Mouse (Mus musculus) embryonic facial prominence, embryonic 14.5 days (tissue): ENCODE results near the gene Zfp318. TPM values are rescaled to one million over a fixed set of nuclear protein-coding genes. Genes with fewer than 3 reads are reported as not detected.

Source experiments
- ATAC-seq: fragments of 200-750 bp; cut with Nextera tagmentation; 2 replicates; pipeline ENCODE4 v1.8.0; 2017; ENCODE audit warnings: low read depth, moderate number of reproducible peaks, moderate TSS enrichment
- DNase-seq: peaks from one replicate; pipeline ENCODE4 v3.0.0-alpha.2; 2015; ENCODE audit warnings: low spot score
- H3K27ac ChIP-seq: fragments of 300-500 bp; sonication (generic); replicated peaks from 2 replicates; pipeline ENCODE4 v1.5.1; 2014; ENCODE audit warnings: low read depth, mild to moderate bottlenecking, low read length, moderate library complexity
- H3K27me3 ChIP-seq: fragments of 300-500 bp; sonication (generic); replicated peaks from 2 replicates; pipeline ENCODE4 v1.6.1; 2014; ENCODE audit warnings: low read length; ENCODE audit not compliant: control insufficient read depth, insufficient read depth
- H3K36me3 ChIP-seq: fragments of 300-500 bp; sonication (generic); 2 replicates; pipeline ENCODE4 v1.6.1; 2014; ENCODE audit warnings: low read length, mixed read lengths; ENCODE audit not compliant: control insufficient read depth, insufficient read depth
- H3K4me1 ChIP-seq: fragments of 300-500 bp; sonication (generic); 2 replicates; pipeline ENCODE4 v1.6.1; 2014; ENCODE audit warnings: antibody characterized with exemption, low read length; ENCODE audit not compliant: control insufficient read depth, insufficient read depth
- H3K4me2 ChIP-seq: fragments of 300-500 bp; sonication (generic); 2 replicates; pipeline ENCODE4 v1.6.1; 2014; ENCODE audit warnings: low read depth, mild to moderate bottlenecking, low read length, moderate library complexity, mixed read lengths
- H3K4me3 ChIP-seq: fragments of 300-500 bp; sonication (generic); 2 replicates; pipeline ENCODE4 v1.5.1; 2014; ENCODE audit warnings: low read depth, mild to moderate bottlenecking, low read length
- H3K9ac ChIP-seq: fragments of 300-500 bp; sonication (generic); 2 replicates; pipeline ENCODE4 v1.6.1; 2014; ENCODE audit warnings: low read depth, mild to moderate bottlenecking, low read length, moderate library complexity, mixed read lengths
- H3K9me3 ChIP-seq: fragments of 300-500 bp; sonication (generic); 2 replicates; pipeline ENCODE4 v1.6.1; 2016; ENCODE audit warnings: low read length; ENCODE audit not compliant: control insufficient read depth
- WGBS: fragments of 180-500 bp; shearing (Covaris S2); extraction: QIAGEN DNeasy Blood & Tissue Kit; methylation state at CpG from one replicate; pipeline ENCODE4 v1.1.7; 2014; 5-methylcytosine and 5-hydroxymethylcytosine counted together
- polyA plus RNA-seq: library from polyadenylated mRNA; unstranded; fragments of >200 nt; fragmentation: Nextera tagmentation; extraction: Ambion mirVana; gene quantifications from 2 replicates; pipeline ENCODE4 v1.2.1, GENCODE M21; 2014

The Zfp318 gene
- polyA plus RNA-seq, 1 experiment from 2014 or later = 16.1 TPM

- Histone ChIP-seq H3K4me1 (peaks cover 5% of the 10 kb centered on the region; the same call in 1 of the 2 replicates), H3K27ac (no peak overlapping the region), H3K27me3 (0 out of 2 replicates have a peak, but pooled peaks cover 4% of the 10 kb centered on the region), H3K9me3 (no peaks in the 10 kb centered on the region), H3K36me3 (no peaks in the 10 kb centered on the region), H3K4me2 (no peak overlapping the region; the same call in 1 of the 2 replicates), H3K9ac (peak overlapping the region; percentile 25; the same call in 1 of the 2 replicates), H3K4me3 (no peak overlapping the region)
- 23% methylated on average over 19 of the region's 23 CpGs for WGBS
- DNase-seq (peak; percentile 44), ATAC-seq (peak; percentile 73)
Measured at GRCm38 (mm10) chr17:46436672-46437366, 53.3 kb downstream of the Zfp318 start.

GRCm38 (mm10) chr17:46438298-46438873 is 54.9 kb downstream of the Zfp318 start, which contains the start of gene Slc22a7:
TSS of gene Slc22a7 (minus strand) at chr17:46438457.
- no peak for DNase-seq
- 78% methylated on average over 4 of the region's 4 CpGs for WGBS
- ATAC-seq = no peak
- no peaks in the 10 kb centered on the region for H3K9me3 ChIP-seq
- 0 out of 2 replicates have a peak within 1 kb of the TSS, but pooled peaks have one; percentile 25 for H3K9ac ChIP-seq
- no peak within 1 kb of the TSS for H3K4me3 ChIP-seq
- no peak within 1 kb of the TSS for H3K27ac ChIP-seq
- peaks cover 17% of the 10 kb centered on the region for H3K27me3 ChIP-seq
- H3K36me3 ChIP-seq = no peaks in the 10 kb centered on the region
- H3K4me1 ChIP-seq = peaks cover 5% of the 10 kb centered on the region; the same call in 1 of the 2 replicates
- H3K4me2 ChIP-seq = no peak within 1 kb of the TSS

DNA sequence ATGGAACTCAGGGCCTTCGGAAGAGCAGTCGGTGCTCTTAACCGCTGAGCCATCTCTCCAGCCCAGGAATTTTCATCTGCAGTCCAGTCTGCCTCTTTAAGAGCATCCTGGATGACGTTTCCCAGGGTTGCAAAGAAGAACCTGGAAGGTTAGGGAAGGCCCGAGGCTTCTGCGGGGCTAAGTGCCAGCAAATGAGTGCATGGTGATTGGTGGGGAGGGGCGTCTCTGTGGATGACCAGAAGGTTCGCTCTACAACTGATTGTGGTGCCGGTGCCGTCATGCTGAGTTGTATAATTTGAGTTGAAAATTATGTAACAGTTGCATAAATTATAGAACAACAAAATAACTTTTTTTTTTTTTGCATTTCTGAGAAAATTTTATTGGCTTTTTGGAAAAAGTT is 55.6 kb downstream of the Zfp318 start:
- Histone ChIP-seq H3K4me2 (no peak overlapping the region), H3K4me1 (no peaks in the 10 kb centered on the region), H3K36me3 (no peaks in the 10 kb centered on the region), H3K4me3 (no peak overlapping the region), H3K9me3 (no peaks in the 10 kb centered on the region), H3K9ac (no peak overlapping the region), H3K27me3 (peaks cover 25% of the 10 kb centered on the region), H3K27ac (no peak overlapping the region)
- 92% methylated on average over 10 of the region's 10 CpGs for WGBS
- no peak for ATAC-seq
- DNase-seq = no peak

DNA sequence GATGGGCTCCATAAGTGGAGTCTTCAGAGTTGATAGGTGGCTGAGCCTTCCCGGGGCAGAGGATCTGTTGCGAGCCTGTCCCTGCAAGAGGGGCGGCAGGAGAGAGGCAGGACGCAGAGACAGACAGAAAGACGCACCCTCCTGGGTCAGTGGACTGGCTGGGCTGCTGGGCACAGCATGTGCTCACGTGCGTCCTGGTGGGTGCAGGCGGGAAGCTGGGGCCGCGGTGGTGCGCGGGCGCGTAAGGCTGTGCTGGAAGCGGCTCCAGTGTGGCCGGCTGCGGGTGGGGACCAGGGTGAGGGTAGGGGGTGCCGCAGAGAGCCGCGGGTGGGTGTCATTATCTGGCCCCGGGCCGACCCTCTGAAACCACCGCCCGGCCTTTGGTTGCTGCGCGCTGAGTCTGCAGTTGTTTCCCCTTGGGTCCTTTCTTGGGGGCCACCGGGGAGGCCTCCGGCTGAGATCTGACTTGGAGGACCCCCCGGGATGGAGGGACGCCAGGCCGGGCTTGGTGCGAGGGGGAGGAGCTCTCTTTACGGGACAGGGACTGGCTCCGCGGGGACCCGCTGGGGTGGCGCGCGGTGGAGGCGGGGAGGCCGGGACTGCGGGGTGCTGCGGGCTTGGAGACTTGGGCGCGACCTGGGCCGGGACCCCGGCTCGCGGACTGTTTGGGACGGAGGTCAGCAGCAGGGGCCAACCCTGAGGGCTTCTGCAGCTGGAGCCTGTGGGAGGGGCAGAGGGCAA is 61.5 kb downstream of the Zfp318 start:
- WGBS = 1% methylated on average over 32 of the region's 50 CpGs
- ATAC-seq (no peak; the same call in 1 of the 2 replicates), DNase-seq (no peak)
- no peaks in the 10 kb centered on the region for H3K9me3 ChIP-seq
- no peak overlapping the region for H3K27ac ChIP-seq
- H3K27me3 ChIP-seq = peaks cover 45% of the 10 kb centered on the region
- H3K4me1 ChIP-seq = peaks cover 3% of the 10 kb centered on the region; the same call in 1 of the 2 replicates
- H3K4me2 ChIP-seq = peak overlapping the region; percentile 78
- H3K9ac ChIP-seq = peak overlapping the region; percentile 54
- H3K4me3 ChIP-seq = peak overlapping the region; percentile 41
- H3K36me3 ChIP-seq = no peaks in the 10 kb centered on the region

GRCm38 (mm10) chr17:46446264-46446663 is 62.7 kb downstream of the Zfp318 start:
- H3K27ac ChIP-seq = no peak overlapping the region

DNA sequence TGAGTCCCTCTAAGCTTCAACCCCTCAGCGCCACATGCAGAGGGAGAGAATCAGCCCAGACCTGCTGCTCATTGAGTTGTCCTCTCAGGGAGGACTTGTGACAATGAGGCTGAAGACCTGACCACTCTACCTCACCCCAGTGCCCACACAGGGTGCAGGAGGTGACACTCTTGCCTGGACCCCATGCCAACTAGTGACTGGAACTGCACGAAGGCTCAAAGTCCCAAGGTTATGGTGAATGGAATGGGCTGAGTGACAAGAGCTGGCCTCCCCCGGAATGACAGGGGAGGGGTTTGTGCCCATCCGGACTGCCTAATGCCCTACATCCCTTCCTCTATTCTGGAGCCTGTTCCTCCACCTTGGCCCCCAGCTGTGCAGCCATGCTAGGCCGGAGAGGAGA is 69.2 kb downstream of the Zfp318 start:
- ATAC-seq (no peak), DNase-seq (no peak)
- no peak overlapping the region for H3K4me3 ChIP-seq
- H3K36me3 ChIP-seq = no peaks in the 10 kb centered on the region
- peaks cover 2% of the 10 kb centered on the region; the same call in 1 of the 2 replicates for H3K9me3 ChIP-seq
- 37% methylated on average over 5 of the region's 5 CpGs for WGBS
- no peak overlapping the region for H3K27ac ChIP-seq
- H3K4me2 ChIP-seq = no peak overlapping the region
- peaks cover 10% of the 10 kb centered on the region; the same call in 1 of the 2 replicates for H3K4me1 ChIP-seq
- peaks cover 42% of the 10 kb centered on the region for H3K27me3 ChIP-seq
- H3K9ac ChIP-seq = no peak overlapping the region

More at GRCm38 (mm10) chr17:46446264-46446663, 62.7 kb downstream of the Zfp318 start:
- Histone ChIP-seq H3K4me2 (no peak overlapping the region), H3K9me3 (peaks cover 2% of the 10 kb centered on the region; the same call in 1 of the 2 replicates), H3K9ac (no peak overlapping the region), H3K4me3 (no peak overlapping the region), H3K27me3 (peaks cover 45% of the 10 kb centered on the region), H3K36me3 (no peaks in the 10 kb centered on the region), H3K4me1 (peaks cover 3% of the 10 kb centered on the region; the same call in 1 of the 2 replicates)
- DNase-seq = no peak
- 89% methylated on average over 14 of the region's 16 CpGs for WGBS
- no peak for ATAC-seq

DNA sequence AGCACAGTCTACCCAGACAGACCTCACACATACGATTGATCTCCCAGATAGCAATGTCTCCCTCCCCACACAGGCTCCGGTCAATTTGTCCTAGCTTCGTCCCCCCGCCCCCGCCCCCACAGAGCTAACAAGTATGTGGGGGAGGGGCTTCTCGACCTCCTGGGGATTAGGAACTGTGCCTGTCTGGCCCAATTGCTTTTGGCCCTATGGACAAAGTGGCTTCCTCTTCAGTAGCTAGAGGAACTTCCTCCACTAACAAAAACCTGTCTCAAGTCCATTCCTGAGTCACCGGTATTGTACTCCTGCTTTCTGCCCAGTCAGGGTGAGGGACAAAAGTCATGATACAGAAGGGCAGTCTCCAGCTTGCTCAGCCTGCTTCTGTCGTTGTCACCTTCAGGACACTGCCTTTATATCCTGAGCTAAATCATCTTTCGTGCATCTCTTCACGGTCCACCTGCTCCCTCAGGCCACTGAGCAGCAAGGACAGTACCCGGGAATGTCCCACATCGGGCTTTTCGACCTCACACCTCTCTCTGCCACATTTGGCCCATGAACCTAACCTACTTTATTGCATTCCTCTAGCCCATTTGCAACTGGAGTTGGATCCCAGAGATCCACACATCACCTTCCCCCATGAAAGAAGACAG is 69.9 kb downstream of the Zfp318 start:
- WGBS = 7% methylated on average over 13 of the region's 13 CpGs
- Histone ChIP-seq H3K4me2 (peak overlapping the region; percentile 62), H3K4me3 (no peak overlapping the region; the same call in 1 of the 2 replicates), H3K9ac (no peak overlapping the region), H3K4me1 (peaks cover 10% of the 10 kb centered on the region; the same call in 1 of the 2 replicates), H3K27ac (no peak overlapping the region), H3K36me3 (no peaks in the 10 kb centered on the region), H3K9me3 (peaks cover 2% of the 10 kb centered on the region; the same call in 1 of the 2 replicates), H3K27me3 (peaks cover 49% of the 10 kb centered on the region)
- DNase-seq = no peak
- no peak for ATAC-seq

DNA sequence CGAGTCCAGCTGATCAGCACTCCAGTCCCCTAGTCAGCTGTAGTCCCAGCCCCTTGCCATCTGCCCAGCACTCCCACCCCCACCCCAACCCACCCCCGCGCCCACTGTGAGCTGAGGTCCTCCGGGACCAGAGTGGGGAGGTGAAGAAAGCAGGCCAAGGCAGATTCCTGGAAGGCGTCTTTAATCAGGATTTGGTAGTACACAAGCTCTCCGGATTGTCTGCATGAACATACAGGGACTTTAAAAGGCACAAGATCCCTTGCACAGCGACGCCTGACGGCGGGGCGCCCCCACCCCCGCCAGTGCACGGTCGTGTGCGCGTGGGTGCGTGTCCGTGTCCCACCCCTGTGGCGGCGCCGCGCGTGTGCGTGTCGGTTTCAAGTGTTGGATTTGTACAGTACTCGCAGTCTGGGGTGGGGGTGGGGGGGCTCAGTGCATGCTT is 70.5 kb downstream of the Zfp318 start:
- peak overlapping the region; percentile 47 for H3K4me3 ChIP-seq
- 1% methylated on average over 26 of the region's 26 CpGs for WGBS
- DNase-seq = peak; percentile 27
- H3K36me3 ChIP-seq = no peaks in the 10 kb centered on the region
- H3K4me2 ChIP-seq = peak overlapping the region; percentile 62
- 0 out of 2 replicates have a peak overlapping the region, but pooled peaks have one; percentile 10 for H3K9ac ChIP-seq
- peaks cover 10% of the 10 kb centered on the region; the same call in 1 of the 2 replicates for H3K4me1 ChIP-seq
- ATAC-seq = peak; percentile 10; the same call in 1 of the 2 replicates
- peaks cover 55% of the 10 kb centered on the region for H3K27me3 ChIP-seq
- H3K9me3 ChIP-seq = peaks cover 2% of the 10 kb centered on the region; the same call in 1 of the 2 replicates
- no peak overlapping the region for H3K27ac ChIP-seq
